Mouse (Mus musculus) gastrocnemius, adult 18-20 months (tissue): ENCODE results near the gene Rab3ip. TPM values are rescaled to one million over a fixed set of nuclear protein-coding genes. Genes with fewer than 3 reads are reported as not detected.

Experiments
- DNase-seq: peaks from one replicate; pipeline ENCODE4 v3.0.0; 2021; ENCODE audit warnings: low spot score
- total RNA-seq, 2 experiments: library from RNA; stranded (reverse); gene quantifications; 2 replicates each; pipeline ENCODE4 v1.2.3; 2021

Gene Rab3ip
- total RNA-seq, 2 experiments from 2014 or later: 29.9 to 33.8 TPM

DNA sequence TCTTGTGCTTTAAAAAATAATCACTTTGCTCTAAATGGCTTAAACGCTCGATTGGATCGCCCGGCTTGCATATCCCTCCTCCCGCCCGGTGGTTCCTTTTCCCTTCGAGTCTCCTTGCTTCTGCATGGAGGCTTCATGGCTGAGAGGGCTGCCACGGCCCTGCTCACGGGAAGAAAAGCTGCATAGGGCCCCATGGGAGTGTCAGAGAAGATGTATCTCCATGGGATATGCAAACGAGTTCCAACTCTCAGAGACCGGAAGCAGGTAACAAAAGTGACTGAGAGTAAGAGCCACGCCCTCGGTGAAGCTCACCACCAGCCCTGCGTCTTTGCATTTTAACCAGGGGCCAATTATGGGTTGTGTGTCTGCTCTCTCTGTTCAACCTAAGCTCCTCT lies 78.6 kb downstream of the Rab3ip start:
- no peak for DNase-seq

DNA sequence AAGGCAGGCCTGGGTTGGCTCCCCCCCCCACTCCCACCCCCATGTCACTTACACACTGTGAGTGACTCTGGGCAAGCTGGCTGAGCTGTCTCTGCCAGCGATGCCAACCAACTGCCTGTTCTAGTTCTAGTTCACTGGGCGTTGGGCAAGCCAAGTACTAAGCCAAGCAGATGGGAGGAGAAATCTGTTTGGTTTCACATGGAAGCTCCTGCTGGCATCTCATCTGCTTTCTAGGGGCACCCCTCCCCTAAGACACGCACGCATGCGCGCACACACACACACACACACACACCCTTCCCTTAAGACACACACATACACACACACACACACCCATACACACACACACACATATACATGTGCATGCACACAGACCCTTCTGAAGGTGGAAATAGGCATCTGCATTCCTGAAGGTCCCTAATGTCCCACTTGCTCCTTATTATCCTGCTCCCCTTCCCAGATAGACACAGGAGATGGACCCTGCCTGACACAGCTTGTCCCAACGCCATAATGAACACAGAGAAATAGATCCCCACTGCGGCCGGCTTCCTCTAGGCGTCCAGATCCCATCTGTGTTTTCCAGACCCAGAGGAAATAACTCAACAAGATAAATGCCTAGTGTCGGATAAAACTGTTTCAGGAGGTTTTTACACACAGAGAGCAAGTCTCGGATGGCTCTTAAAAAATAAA lies 79.1 kb downstream of the Rab3ip start:
- DNase-seq: no peak

DNA sequence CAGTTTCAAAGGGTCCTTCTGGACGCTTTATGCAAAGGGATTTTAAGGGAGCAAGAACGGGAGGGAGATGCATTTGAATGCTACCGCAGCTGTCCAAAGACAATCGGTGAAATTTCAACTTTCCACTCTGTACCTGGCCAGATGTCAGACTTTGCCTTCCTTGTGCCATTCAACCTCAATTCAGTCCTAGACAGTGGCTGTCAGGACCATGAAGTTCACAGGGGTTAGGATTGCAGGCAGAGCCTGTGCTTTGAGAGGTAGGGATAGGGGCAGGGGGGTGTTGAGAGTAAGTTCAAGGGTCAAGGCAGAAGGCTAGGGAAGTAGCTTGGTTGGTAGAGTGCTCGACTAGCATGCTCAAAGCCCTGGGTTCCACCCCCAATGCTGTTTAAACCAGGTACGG lies 79.8 kb downstream of the Rab3ip start:
- no peak for DNase-seq

Other genes starting within 250 kb of the Rab3ip start
- gene Myrfl, start 53.9 kb downstream of the Rab3ip start, total RNA-seq: under 1 TPM in 1 of 2 experiments, not detected in 1; 0.09 TPM
- gene Gm10271, start 21.8 kb upstream of the Rab3ip start, total RNA-seq: not detected
- 10 to 100 TPM; 23.5 to 29.6 TPM for gene Best3, start 35.5 kb upstream of the Rab3ip start, total RNA-seq
- gene Lrrc10, start 94.6 kb upstream of the Rab3ip start, total RNA-seq: under 1 TPM in 1 of 2 experiments, not detected in 1; 0.37 TPM
- 100 to 1,000 TPM; 110 to 112 TPM for gene Cct2, start 113.0 kb upstream of the Rab3ip start, total RNA-seq
- 1 to 10 TPM; 9.1 to 9.2 TPM for gene Frs2, start 197.8 kb upstream of the Rab3ip start, total RNA-seq